ENCODE assay signal across 29 mouse cellular contexts in the genomic region with DNA sequence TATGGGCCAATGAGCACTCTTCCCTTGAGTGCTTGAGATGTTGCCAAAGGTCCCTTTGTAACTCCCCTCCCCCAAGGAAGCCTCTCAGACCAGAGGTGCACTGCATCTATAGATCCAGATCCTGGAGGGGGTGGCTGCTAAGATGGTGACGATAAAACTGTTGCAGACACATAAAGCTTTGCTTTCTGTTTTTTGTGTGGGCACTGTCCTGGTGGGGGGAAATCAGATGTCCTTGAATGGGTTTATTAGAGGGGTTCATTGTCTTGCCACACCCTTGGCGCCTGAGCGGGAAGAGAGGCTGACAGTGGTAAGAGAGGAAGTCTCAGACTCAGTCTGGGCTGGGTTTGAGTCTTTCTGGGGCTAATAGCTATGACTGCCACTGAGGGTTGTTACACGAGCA. TPM values are rescaled to one million over a fixed set of nuclear protein-coding genes. Genes with fewer than 3 reads are reported as not detected.
DNase-seq lines count a peak whose midpoint lies in the region; ATAC-seq and TF ChIP-seq lines count a peak whose summit lies in the region.
"Had no signal": no experiment of that assay in that cellular context is flagged by ENCODE, and none has a peak within 500 bp of the region (broad histone marks: within the 10 kb centered on the region; RNA-seq: fewer than 3 reads in every experiment).

No protein-coding gene starts in this region.

- 68% methylated on average over 4 of the region's 4 CpGs for WGBS in liver, embryonic 11.5 days

- H3K9me3 ChIP-seq in liver, embryonic 11.5 days (ENCODE audit: control insufficient read depth, low read length) = no peaks in the 10 kb centered on the region
- H3K9me3 ChIP-seq: embryonic facial prominence, embryonic 12.5 days; heart, embryonic 13.5 days; hindbrain, embryonic 15.5 days; limb, embryonic 12.5 days; lung, embryonic 15.5 days; neural tube, embryonic 15.5 days had no signal

- peaks cover 10% of the 10 kb centered on the region for H3K4me1 ChIP-seq in cortical plate, adult 2 months (ENCODE audit: control insufficient read depth, insufficient read depth, low read length)
- H3K4me1 ChIP-seq in liver, embryonic 11.5 days (replicated peaks; ENCODE audit: control insufficient read depth, insufficient read depth, low read length) = no peaks in the 10 kb centered on the region
- H3K4me1 ChIP-seq: lung, embryonic 15.5 days had no signal

- DNase-seq in left cerebral cortex, adult 2 months (ENCODE audit: extremely low spot score in 1 of 2, low spot score in 2 of 2) = no peak
- no peak for DNase-seq in left cerebral cortex, postnatal 36 days (ENCODE audit: low spot score in 2 of 2)
- peak; percentile 60 for DNase-seq in naive thymus-derived CD4-positive, alpha-beta T cell, adult 2 months (ENCODE audit: low read depth)
- DNase-seq in thymus, postnatal 36 days = peak; percentile 53
- no peak for DNase-seq in liver, embryonic 11.5 days (ENCODE audit: low spot score)
- no peak for DNase-seq in left cerebral cortex, postnatal 4 days
- DNase-seq: adrenal gland, postnatal 25 days; B cell, adult 2 months; cerebellum, adult 11-12 months; embryo, embryonic 11 days; heart, postnatal 10 days; kidney, adult 2 months; kidney, postnatal 36 days; midbrain, embryonic 14.5 days; right cerebral cortex, postnatal 14 days had no signal

- no peak overlapping the region for H3K4me2 ChIP-seq in liver, embryonic 11.5 days
- H3K4me2 ChIP-seq: embryonic facial prominence, embryonic 12.5 days; heart, embryonic 13.5 days; hindbrain, embryonic 15.5 days; limb, embryonic 12.5 days; lung, embryonic 15.5 days; neural tube, embryonic 15.5 days had no signal

- no peak overlapping the region for H3K4me3 ChIP-seq in left cerebral cortex, adult 2 months
- H3K4me3 ChIP-seq in cortical plate, adult 2 months (ENCODE audit: insufficient read depth, low read length) = no peak overlapping the region
- H3K4me3 ChIP-seq in liver, embryonic 11.5 days (ENCODE audit: low read depth, low read length) = no peak overlapping the region
- H3K4me3 ChIP-seq: embryonic facial prominence, embryonic 12.5 days; heart, embryonic 13.5 days; hindbrain, embryonic 15.5 days; limb, embryonic 12.5 days; lung, embryonic 15.5 days; neural tube, embryonic 15.5 days had no signal

- H3K27ac ChIP-seq in left cerebral cortex, adult 2 months = peak overlapping the region; percentile 91
- 0 out of 2 replicates have a peak overlapping the region, but pooled peaks have one; percentile 91 for H3K27ac ChIP-seq in cortical plate, adult 2 months (ENCODE audit: insufficient read depth, low read length)
- no peak overlapping the region for H3K27ac ChIP-seq in liver, embryonic 11.5 days (ENCODE audit: low read depth, low read length)
- H3K27ac ChIP-seq: embryonic facial prominence, embryonic 12.5 days; hindbrain, embryonic 15.5 days; limb, embryonic 12.5 days; lung, embryonic 15.5 days; neural tube, embryonic 15.5 days had no signal

- ATAC-seq in liver, embryonic 11.5 days (replicated peaks; ENCODE audit: low FRiP score) = no peak
- ATAC-seq: forebrain, embryonic 16.5 days had no signal

- no peaks in the 10 kb centered on the region for H3K27me3 ChIP-seq in liver, embryonic 11.5 days (replicated peaks; ENCODE audit: control insufficient read depth, insufficient read depth, low read length)
- H3K27me3 ChIP-seq: embryonic facial prominence, embryonic 12.5 days; heart, embryonic 13.5 days; hindbrain, embryonic 15.5 days; limb, embryonic 12.5 days; lung, embryonic 15.5 days; neural tube, embryonic 15.5 days had no signal

- intact Hi-C loops in left cerebral cortex, adult 2 months (cut with DNase I) = loop anchor here (2.0 kb wide), 1 partner anchor 86 kb away; the partner anchor contains the start of gene Tmem132a
- intact Hi-C loops in left cerebral cortex, postnatal 36 days (cut with DNase I) = no loop called here
- intact Hi-C loops in left cerebral cortex, postnatal 4 days (cut with DNase I) = no loop called here

- H3K36me3 ChIP-seq in liver, embryonic 11.5 days (ENCODE audit: control insufficient read depth, insufficient read depth, low read length) = no peaks in the 10 kb centered on the region
- H3K36me3 ChIP-seq: embryonic facial prominence, embryonic 12.5 days; heart, embryonic 13.5 days; hindbrain, embryonic 15.5 days; limb, embryonic 12.5 days; lung, embryonic 15.5 days; neural tube, embryonic 15.5 days had no signal

- no peak for TF ChIP-seq POLR2A in cortical plate, adult 2 months (IDR thresholded peaks at IDR 0.05; ENCODE audit: extremely low read depth, insufficient read depth, low read length)

- no peak for TF ChIP-seq CTCF in left cerebral cortex, adult 2 months (IDR thresholded peaks at IDR 0.05)
- TF ChIP-seq CTCF in cortical plate, adult 2 months (IDR thresholded peaks at IDR 0.05; ENCODE audit: extremely low read depth, insufficient read depth, low read length) = no peak

- H3K9ac ChIP-seq in liver, embryonic 11.5 days (ENCODE audit: low read depth, low read length) = no peak overlapping the region
- H3K9ac ChIP-seq: embryonic facial prominence, embryonic 12.5 days; heart, embryonic 13.5 days; hindbrain, embryonic 15.5 days; limb, embryonic 12.5 days; lung, embryonic 15.5 days; neural tube, embryonic 15.5 days had no signal

RNA-seq across cellular contexts. Expression of gene Cd5, which starts 44.4 kb away (rescaled TPM):
- total RNA-seq in left cerebral cortex, adult 2 months (2021) = under 1 TPM; 0.16 to 0.37 TPM
- total RNA-seq in left cerebral cortex, postnatal 36 days (2021) = not detected
- 0.08 TPM in 2 replicates for polyA plus RNA-seq in cortical plate, adult 2 months (2012; rRNA removed)
- 0.05 TPM in 1 of 2 replicates, not detected in the other for polyA plus RNA-seq in liver, embryonic 11.5 days (2014; fragmentation: Nextera tagmentation; extraction: Ambion mirVana)
- not detected for total RNA-seq in left cerebral cortex, postnatal 4 days (2021)
- total RNA-seq: MEL had no signal
- polyA plus RNA-seq: intestine, embryonic 14.5 days; liver, embryonic 16.5 days had no signal

RNA-seq across cellular contexts. Expression of gene Cd6, which starts 46.7 kb away (rescaled TPM):
- 1 to 10 TPM; 2.3 to 2.8 TPM for total RNA-seq in left cerebral cortex, adult 2 months (2021)
- total RNA-seq in left cerebral cortex, postnatal 36 days (2021) = 1 to 10 TPM; 2.9 to 3.1 TPM
- 5.8 and 6.0 TPM in 2 replicates for polyA plus RNA-seq in cortical plate, adult 2 months (2012; rRNA removed)
- not detected in 2 replicates for polyA plus RNA-seq in liver, embryonic 11.5 days (2014; fragmentation: Nextera tagmentation; extraction: Ambion mirVana)
- not detected for total RNA-seq in left cerebral cortex, postnatal 4 days (2021)
- total RNA-seq: adrenal gland, postnatal 25 days; gastrocnemius, adult 8-10 months; MEL had no signal
- polyA plus RNA-seq: embryonic facial prominence, embryonic 12.5 days; forebrain, embryonic 11.5 days; forebrain, embryonic 16.5 days; kidney, embryonic 16.5 days; limb, embryonic 12.5 days; midbrain, embryonic 14.5 days; neural tube, embryonic 15.5 days had no signal

RNA-seq across cellular contexts. Expression of gene Slc15a3, which starts 56.4 kb away (rescaled TPM):
- 1 to 10 TPM; 1.1 to 1.3 TPM for total RNA-seq in left cerebral cortex, adult 2 months (2021)
- 1 to 10 TPM in 1 of 2 experiments, under 1 TPM in 1; 0.86 to 1.7 TPM for total RNA-seq in left cerebral cortex, postnatal 36 days (2021)
- polyA plus RNA-seq in cortical plate, adult 2 months (2012; rRNA removed) = 1.3 and 2.3 TPM in 2 replicates
- polyA plus RNA-seq in liver, embryonic 11.5 days (2014; fragmentation: Nextera tagmentation; extraction: Ambion mirVana) = 1.1 and 1.2 TPM in 2 replicates
- total RNA-seq in left cerebral cortex, postnatal 4 days (2021) = 1 to 10 TPM in 1 of 2 experiments, under 1 TPM in 1; 0.82 to 1.2 TPM
- total RNA-seq: MEL had no signal

Comparison
In these comparisons a context has a peak if more than half of its experiments do, and no peak if none do; other contexts are left out.
1. DNase-seq: peak in naive thymus-derived CD4-positive, alpha-beta T cell, adult 2 months (single experiment) and thymus, postnatal 36 days (2 of 2); none in left cerebral cortex, adult 2 months (0 of 2), left cerebral cortex, postnatal 36 days (0 of 2), liver, embryonic 11.5 days (single experiment) and left cerebral cortex, postnatal 4 days (single experiment).